Mouse (Mus musculus) small intestine, adult 2 months (tissue): ENCODE data around the gene Wnk1.

Experiments used
- CTCF ChIP-seq: fragments of 200-500 bp; IDR thresholded peaks from 2 replicates; pipeline ENCODE4 v1.5.1; 2012; ENCODE audit warnings: low read depth, mild to moderate bottlenecking, control low read depth, inconsistent platforms, low read length, moderate library complexity, mixed read lengths; ENCODE audit not compliant: insufficient replicate concordance, insufficient read length; ENCODE audit errors: extremely low read depth
- POLR2A ChIP-seq: fragments of 200-500 bp; IDR thresholded peaks from 2 replicates; pipeline ENCODE4 v1.6.1; 2012; ENCODE audit warnings: low read depth, mild to moderate bottlenecking, control low read depth, inconsistent platforms, low read length, moderate library complexity

DNA sequence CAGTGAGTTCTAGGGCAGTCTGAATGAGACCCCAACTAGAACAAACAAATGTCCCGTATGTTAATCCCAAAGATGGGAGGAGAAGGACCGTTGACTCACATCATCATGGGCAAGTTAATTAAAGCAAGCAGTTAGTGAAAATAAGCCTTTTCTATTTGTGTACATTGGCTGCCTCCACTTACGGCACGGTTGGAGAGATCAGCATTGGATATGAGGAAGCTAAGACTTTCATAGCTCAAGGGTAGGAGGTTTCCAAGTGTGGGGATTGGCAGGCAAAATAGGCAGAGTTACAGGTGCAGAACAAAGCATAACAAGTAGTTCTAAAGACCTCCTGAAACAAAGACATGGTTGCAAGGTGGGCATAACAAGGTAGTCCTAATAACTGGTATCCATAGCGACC is 133.0 kb downstream of the Wnk1 start:
- no peak for TF ChIP-seq CTCF
- no peak for TF ChIP-seq POLR2A
